ENCODE assay signal across 8 mouse cellular contexts in the genomic region with DNA sequence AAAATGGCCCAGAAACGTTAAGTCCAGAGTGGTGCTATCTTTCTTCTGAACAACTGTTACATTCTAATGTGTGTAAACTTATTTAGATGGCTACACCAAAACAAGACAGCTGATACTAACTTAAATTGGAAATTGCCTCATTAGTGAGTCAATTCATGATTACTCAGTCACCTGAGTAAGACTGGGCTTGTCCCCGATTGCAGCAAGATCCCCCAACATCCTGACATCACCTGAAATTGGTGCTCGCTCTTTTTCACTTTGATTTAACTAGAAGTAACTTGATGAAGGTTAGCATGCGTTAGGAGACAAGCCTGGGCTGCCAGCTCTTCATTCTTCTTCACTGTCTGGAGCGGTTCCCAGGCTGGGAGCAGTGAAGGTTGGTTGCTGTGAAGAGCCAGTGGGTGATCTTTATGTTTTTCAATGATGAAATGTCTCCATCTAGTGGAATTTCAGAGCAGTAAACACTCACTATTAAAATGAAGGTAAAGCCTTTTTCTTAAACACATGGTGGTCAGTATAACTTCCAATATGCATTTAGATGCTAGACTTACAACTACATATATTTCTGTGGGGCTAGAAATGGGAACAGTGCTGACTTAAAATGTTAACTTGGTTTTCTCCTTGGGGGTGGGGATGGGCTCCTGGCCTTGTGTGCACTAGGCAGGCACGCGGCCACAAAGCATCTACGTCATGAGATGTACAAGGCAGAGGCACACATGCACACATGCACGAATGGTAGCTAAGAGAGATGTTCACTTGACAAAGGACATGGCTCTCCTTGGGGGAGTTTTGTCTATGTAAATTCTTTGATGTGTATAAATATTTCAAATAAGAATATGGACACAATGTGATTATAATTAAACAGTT.
A peak's percentile ranks its signal among the peaks of the same experiment; 100 is the strongest.
DNase-seq lines count a peak whose midpoint lies in the region; ATAC-seq and TF ChIP-seq lines count a peak whose summit lies in the region.

No protein-coding gene starts in this region.

- WGBS in liver, embryonic 11.5 days, result 69% methylated on average over 9 of the region's 9 CpGs
- 67% methylated on average over 9 of the region's 9 CpGs for WGBS in liver, embryonic 12.5 days (ENCODE audit: insufficient replicate concordance)
- 57% methylated on average over 9 of the region's 9 CpGs for WGBS in forebrain, embryonic 12.5 days
- WGBS in hindbrain, embryonic 15.5 days, result 41% methylated on average over 9 of the region's 9 CpGs
- WGBS in midbrain, postnatal 0 days, result 46% methylated on average over 9 of the region's 9 CpGs

- peak; percentile 89 for TF ChIP-seq CTCF in midbrain, postnatal 0 days (IDR thresholded peaks at IDR 0.05)

- H3K9me3 ChIP-seq in liver, embryonic 11.5 days (ENCODE audit: control insufficient read depth, low read length), result no peaks in the 10 kb centered on the region
- no peaks in the 10 kb centered on the region for H3K9me3 ChIP-seq in liver, embryonic 12.5 days (replicated peaks)
- H3K9me3 ChIP-seq in forebrain, embryonic 12.5 days, result no peaks in the 10 kb centered on the region
- no peaks in the 10 kb centered on the region for H3K9me3 ChIP-seq in hindbrain, embryonic 15.5 days
- H3K9me3 ChIP-seq in midbrain, postnatal 0 days (ENCODE audit: low read length), result no peaks in the 10 kb centered on the region

- H3K36me3 ChIP-seq in liver, embryonic 11.5 days (ENCODE audit: control insufficient read depth, insufficient read depth, low read length), result no peaks in the 10 kb centered on the region
- peaks cover 36% of the 10 kb centered on the region for H3K36me3 ChIP-seq in liver, embryonic 12.5 days
- H3K36me3 ChIP-seq in forebrain, embryonic 12.5 days (replicated peaks), result peaks cover 20% of the 10 kb centered on the region
- H3K36me3 ChIP-seq in hindbrain, embryonic 15.5 days, result peaks cover 4% of the 10 kb centered on the region; the same call in 1 of the 2 replicates
- H3K36me3 ChIP-seq in midbrain, postnatal 0 days (ENCODE audit: insufficient read depth, low read length), result peaks cover 14% of the 10 kb centered on the region

- no peaks in the 10 kb centered on the region for H3K27me3 ChIP-seq in liver, embryonic 11.5 days (replicated peaks; ENCODE audit: control insufficient read depth, insufficient read depth, low read length)
- H3K27me3 ChIP-seq in liver, embryonic 12.5 days (replicated peaks), result no peaks in the 10 kb centered on the region
- no peaks in the 10 kb centered on the region for H3K27me3 ChIP-seq in forebrain, embryonic 12.5 days
- no peaks in the 10 kb centered on the region for H3K27me3 ChIP-seq in hindbrain, embryonic 15.5 days
- H3K27me3 ChIP-seq in midbrain, postnatal 0 days (ENCODE audit: insufficient read depth, low read length), result no peaks in the 10 kb centered on the region

- H3K9ac ChIP-seq in liver, embryonic 11.5 days (ENCODE audit: low read depth, low read length), result no peak overlapping the region
- H3K9ac ChIP-seq in liver, embryonic 12.5 days, result no peak overlapping the region
- no peak overlapping the region; the same call in 1 of the 2 replicates for H3K9ac ChIP-seq in forebrain, embryonic 12.5 days
- no peak overlapping the region for H3K9ac ChIP-seq in hindbrain, embryonic 15.5 days
- H3K9ac ChIP-seq in midbrain, postnatal 0 days (replicated peaks; ENCODE audit: low read length, poor library complexity, severe bottlenecking), result no peak overlapping the region

- peaks cover 3% of the 10 kb centered on the region; the same call in 1 of the 2 replicates for H3K4me1 ChIP-seq in liver, embryonic 11.5 days (replicated peaks; ENCODE audit: control insufficient read depth, insufficient read depth, low read length)
- H3K4me1 ChIP-seq in liver, embryonic 12.5 days, result peaks cover 4% of the 10 kb centered on the region; the same call in 1 of the 2 replicates
- peaks cover 61% of the 10 kb centered on the region for H3K4me1 ChIP-seq in forebrain, embryonic 12.5 days
- H3K4me1 ChIP-seq in hindbrain, embryonic 15.5 days (replicated peaks), result peaks cover 79% of the 10 kb centered on the region
- H3K4me1 ChIP-seq in midbrain, postnatal 0 days (ENCODE audit: insufficient read depth, low read length), result no peaks in the 10 kb centered on the region

- H3K4me2 ChIP-seq in liver, embryonic 11.5 days, result no peak overlapping the region
- no peak overlapping the region for H3K4me2 ChIP-seq in liver, embryonic 12.5 days
- H3K4me2 ChIP-seq in forebrain, embryonic 12.5 days, result no peak overlapping the region
- H3K4me2 ChIP-seq in hindbrain, embryonic 15.5 days, result no peak overlapping the region
- H3K4me2 ChIP-seq in midbrain, postnatal 0 days (ENCODE audit: low read depth, low read length, poor library complexity, severe bottlenecking), result no peak overlapping the region

- intact Hi-C loops in left cerebral cortex, postnatal 25 days (cut with DNase I), result loop anchor here (1.0 kb wide), 2 partner anchors 280 to 349 kb away; no protein-coding TSS in a partner anchor

- H3K4me3 ChIP-seq in liver, embryonic 11.5 days (ENCODE audit: low read depth, low read length), result no peak overlapping the region
- H3K4me3 ChIP-seq in liver, embryonic 12.5 days, result no peak overlapping the region
- H3K4me3 ChIP-seq in forebrain, embryonic 12.5 days (replicated peaks), result no peak overlapping the region
- no peak overlapping the region for H3K4me3 ChIP-seq in hindbrain, embryonic 15.5 days
- H3K4me3 ChIP-seq in midbrain, postnatal 0 days (ENCODE audit: low read depth, low read length), result no peak overlapping the region

- H3K27ac ChIP-seq in liver, embryonic 11.5 days (ENCODE audit: low read depth, low read length), result no peak overlapping the region
- no peak overlapping the region for H3K27ac ChIP-seq in liver, embryonic 12.5 days
- no peak overlapping the region for H3K27ac ChIP-seq in forebrain, embryonic 12.5 days
- peak overlapping the region; percentile 60 for H3K27ac ChIP-seq in hindbrain, embryonic 15.5 days (replicated peaks)
- H3K27ac ChIP-seq in midbrain, postnatal 0 days (ENCODE audit: low read depth, low read length), result peak overlapping the region; percentile 4; the same call in 1 of the 2 replicates

- ATAC-seq in liver, embryonic 11.5 days (replicated peaks; ENCODE audit: low FRiP score), result peak; percentile 57; the same call in 1 of the 2 replicates
- no peak for ATAC-seq in liver, embryonic 12.5 days
- ATAC-seq in forebrain, embryonic 12.5 days (ENCODE audit: low FRiP score), result peak; percentile 76
- ATAC-seq in hindbrain, embryonic 15.5 days (ENCODE audit: low FRiP score, low read depth), result peak; percentile 82
- peak; percentile 79 for ATAC-seq in midbrain, postnatal 0 days (ENCODE audit: low FRiP score)

- no peak for DNase-seq in liver, embryonic 11.5 days (ENCODE audit: low spot score)
- peak; percentile 95 for DNase-seq in brain, adult 2 months (ENCODE audit: low read depth, low spot score)
- DNase-seq in left cerebral cortex, postnatal 25 days (ENCODE audit: low spot score in 2 of 2), result peak; percentile 49 to 80
- DNase-seq in midbrain, postnatal 0 days (ENCODE audit: low spot score), result peak; percentile 90
- peak; percentile 56 for DNase-seq in thymus, postnatal 14 days

Comparison
In these comparisons a context has a peak if more than half of its experiments do, and no peak if none do; other contexts are left out.
1. H3K27ac ChIP-seq: peak in hindbrain, embryonic 15.5 days (single experiment) and midbrain, postnatal 0 days (single experiment); none in liver, embryonic 11.5 days (single experiment), liver, embryonic 12.5 days (single experiment) and forebrain, embryonic 12.5 days (single experiment).